Mouse (Mus musculus) intestine, postnatal 0 days (tissue): ENCODE data around the gene Ttf1. TPM values are rescaled to one million over a fixed set of nuclear protein-coding genes. Genes with fewer than 3 reads are reported as not detected.

ENCODE experiments used
- ATAC-seq: fragments of 200-750 bp; cut with Nextera tagmentation; 2 replicates; pipeline ENCODE4 v1.8.0; 2017; ENCODE audit warnings: mild to moderate bottlenecking, moderate TSS enrichment, moderate library complexity
- H3K27ac ChIP-seq: fragments of 300-500 bp; sonication (generic); 2 replicates; pipeline ENCODE4 v1.5.1; 2014; ENCODE audit warnings: mild to moderate bottlenecking, low read depth, low read length, moderate library complexity
- H3K27me3 ChIP-seq: fragments of 300-500 bp; sonication (generic); replicated peaks from 2 replicates; pipeline ENCODE4 v1.6.1; 2014; ENCODE audit warnings: low read length, mixed read lengths; ENCODE audit not compliant: control insufficient read depth, insufficient read depth
- H3K36me3 ChIP-seq: fragments of 300-500 bp; sonication (generic); 2 replicates; pipeline ENCODE4 v1.6.1; 2014; ENCODE audit warnings: mild to moderate bottlenecking, moderate library complexity; ENCODE audit not compliant: control insufficient read depth, insufficient read depth
- H3K4me1 ChIP-seq: fragments of 300-500 bp; sonication (generic); replicated peaks from 2 replicates; pipeline ENCODE4 v1.6.1; 2014; ENCODE audit warnings: antibody characterized with exemption, low read length, mixed read lengths; ENCODE audit not compliant: control insufficient read depth, insufficient read depth
- H3K4me2 ChIP-seq: fragments of 300-500 bp; sonication (generic); replicated peaks from 2 replicates; pipeline ENCODE4 v1.6.1; 2014; ENCODE audit warnings: low read depth, mild to moderate bottlenecking, moderate library complexity
- H3K4me3 ChIP-seq: fragments of 300-500 bp; sonication (generic); 2 replicates; pipeline ENCODE4 v1.5.1; 2014; ENCODE audit warnings: low read depth, low read length
- H3K9ac ChIP-seq: fragments of 300-500 bp; sonication (generic); 2 replicates; pipeline ENCODE4 v1.6.1; 2014; ENCODE audit warnings: mild to moderate bottlenecking, low read depth, low read length
- H3K9me3 ChIP-seq: fragments of 300-500 bp; sonication (generic); 2 replicates; pipeline ENCODE4 v1.6.1; 2016; ENCODE audit warnings: mixed run types; ENCODE audit not compliant: control insufficient read depth
- CTCF ChIP-seq: sonication (generic); IDR thresholded peaks from 2 replicates; pipeline ENCODE4 v1.5.1; 2016; ENCODE audit warnings: low read depth, mild to moderate bottlenecking, control low read depth, antibody characterized with exemption, moderate library complexity
- WGBS: fragments of 180-500 bp; shearing (Covaris S2); extraction: QIAGEN DNeasy Blood & Tissue Kit; methylation state at CpG from one replicate; pipeline ENCODE4 v1.1.7; 2014; 5-methylcytosine and 5-hydroxymethylcytosine counted together
- polyA plus RNA-seq: library from polyadenylated mRNA; unstranded; fragments of >200 nt; fragmentation: Nextera tagmentation; extraction: Ambion mirVana; gene quantifications from 2 replicates; pipeline ENCODE4 v1.2.1, GENCODE M21; 2015

Ttf1 gene
- polyA plus RNA-seq, 1 experiment from 2014 or later, result 4.3 TPM

GRCm38 (mm10) chr2:29025284-29025683 lies 34.8 kb upstream of the Ttf1 start:
- H3K4me2 ChIP-seq, result no peak overlapping the region
- no peak for TF ChIP-seq CTCF
- no peaks in the 10 kb centered on the region for H3K36me3 ChIP-seq
- H3K4me1 ChIP-seq, result no peaks in the 10 kb centered on the region
- no peaks in the 10 kb centered on the region for H3K9me3 ChIP-seq
- no peaks in the 10 kb centered on the region for H3K27me3 ChIP-seq
- H3K9ac ChIP-seq, result no peak overlapping the region
- WGBS, result 76% methylated on average over 5 of the region's 5 CpGs
- no peak overlapping the region for H3K4me3 ChIP-seq
- ATAC-seq, result no peak
- H3K27ac ChIP-seq, result no peak overlapping the region

GRCm38 (mm10) chr2:29030048-29030734 lies 29.9 kb upstream of the Ttf1 start:
- Histone ChIP-seq H3K4me2 (no peak overlapping the region), H3K36me3 (no peaks in the 10 kb centered on the region), H3K9me3 (no peaks in the 10 kb centered on the region), H3K9ac (no peak overlapping the region), H3K27me3 (no peaks in the 10 kb centered on the region), H3K27ac (no peak overlapping the region), H3K4me3 (no peak overlapping the region), H3K4me1 (0 out of 2 replicates have a peak, but pooled peaks cover 3% of the 10 kb centered on the region)
- WGBS, result 43% methylated on average over 20 of the region's 20 CpGs
- ATAC-seq, result no peak
- no peak for TF ChIP-seq CTCF

- no peak overlapping the region for H3K4me3 ChIP-seq
- no peaks in the 10 kb centered on the region for H3K36me3 ChIP-seq
- WGBS, result 82% methylated on average over 4 of the region's 4 CpGs
- H3K9me3 ChIP-seq, result no peaks in the 10 kb centered on the region
- 0 out of 2 replicates have a peak, but pooled peaks cover 3% of the 10 kb centered on the region for H3K4me1 ChIP-seq
- no peak overlapping the region for H3K27ac ChIP-seq
- H3K4me2 ChIP-seq, result no peak overlapping the region
- no peaks in the 10 kb centered on the region for H3K27me3 ChIP-seq
- ATAC-seq, result no peak
- H3K9ac ChIP-seq, result no peak overlapping the region
- TF ChIP-seq CTCF, result no peak
These were observed 28.1 kb upstream of the Ttf1 start for GRCm38 (mm10) chr2:29031951-29032350.

GRCm38 (mm10) chr2:29034542-29035475 lies 25.3 kb upstream of the Ttf1 start:
- Histone ChIP-seq H3K36me3 (no peaks in the 10 kb centered on the region), H3K4me2 (no peak overlapping the region), H3K9me3 (no peaks in the 10 kb centered on the region), H3K9ac (no peak overlapping the region), H3K4me3 (no peak overlapping the region), H3K4me1 (0 out of 2 replicates have a peak, but pooled peaks cover 3% of the 10 kb centered on the region), H3K27ac (no peak overlapping the region), H3K27me3 (peaks cover 5% of the 10 kb centered on the region; the same call in 1 of the 2 replicates)
- no peak for ATAC-seq
- no peak for TF ChIP-seq CTCF
- 51% methylated on average over 20 of the region's 20 CpGs for WGBS

GRCm38 (mm10) chr2:29035698-29036097 lies 24.4 kb upstream of the Ttf1 start:
- TF ChIP-seq CTCF, result no peak
- Histone ChIP-seq H3K36me3 (no peaks in the 10 kb centered on the region), H3K27me3 (peaks cover 8% of the 10 kb centered on the region; the same call in 1 of the 2 replicates), H3K4me1 (0 out of 2 replicates have a peak, but pooled peaks cover 3% of the 10 kb centered on the region), H3K9ac (no peak overlapping the region), H3K27ac (no peak overlapping the region), H3K9me3 (no peaks in the 10 kb centered on the region), H3K4me2 (no peak overlapping the region), H3K4me3 (no peak overlapping the region)
- 35% methylated on average over 8 of the region's 8 CpGs for WGBS
- ATAC-seq, result peak; percentile 43; the same call in 1 of the 2 replicates

- no peaks in the 10 kb centered on the region for H3K36me3 ChIP-seq
- H3K27ac ChIP-seq, result no peak overlapping the region
- no peak overlapping the region for H3K9ac ChIP-seq
- no peaks in the 10 kb centered on the region for H3K9me3 ChIP-seq
- H3K27me3 ChIP-seq, result peaks cover 16% of the 10 kb centered on the region
- no peak for TF ChIP-seq CTCF
- H3K4me3 ChIP-seq, result no peak overlapping the region
- 0 out of 2 replicates have a peak, but pooled peaks cover 3% of the 10 kb centered on the region for H3K4me1 ChIP-seq
- no peak for ATAC-seq
- no peak overlapping the region for H3K4me2 ChIP-seq
- WGBS, result 34% methylated on average over 5 of the region's 5 CpGs
These were observed 20.3 kb upstream of the Ttf1 start for GRCm38 (mm10) chr2:29039741-29040140.
